Mouse (Mus musculus) retina, postnatal 7 days (tissue): ENCODE data around the gene Tmem222.

ENCODE experiments used
- DNase-seq: peaks from one replicate; pipeline ENCODE4 v3.0.0-alpha.2; 2012; ENCODE audit warnings: low read depth, low spot score

Gene Tmem222

DNA sequence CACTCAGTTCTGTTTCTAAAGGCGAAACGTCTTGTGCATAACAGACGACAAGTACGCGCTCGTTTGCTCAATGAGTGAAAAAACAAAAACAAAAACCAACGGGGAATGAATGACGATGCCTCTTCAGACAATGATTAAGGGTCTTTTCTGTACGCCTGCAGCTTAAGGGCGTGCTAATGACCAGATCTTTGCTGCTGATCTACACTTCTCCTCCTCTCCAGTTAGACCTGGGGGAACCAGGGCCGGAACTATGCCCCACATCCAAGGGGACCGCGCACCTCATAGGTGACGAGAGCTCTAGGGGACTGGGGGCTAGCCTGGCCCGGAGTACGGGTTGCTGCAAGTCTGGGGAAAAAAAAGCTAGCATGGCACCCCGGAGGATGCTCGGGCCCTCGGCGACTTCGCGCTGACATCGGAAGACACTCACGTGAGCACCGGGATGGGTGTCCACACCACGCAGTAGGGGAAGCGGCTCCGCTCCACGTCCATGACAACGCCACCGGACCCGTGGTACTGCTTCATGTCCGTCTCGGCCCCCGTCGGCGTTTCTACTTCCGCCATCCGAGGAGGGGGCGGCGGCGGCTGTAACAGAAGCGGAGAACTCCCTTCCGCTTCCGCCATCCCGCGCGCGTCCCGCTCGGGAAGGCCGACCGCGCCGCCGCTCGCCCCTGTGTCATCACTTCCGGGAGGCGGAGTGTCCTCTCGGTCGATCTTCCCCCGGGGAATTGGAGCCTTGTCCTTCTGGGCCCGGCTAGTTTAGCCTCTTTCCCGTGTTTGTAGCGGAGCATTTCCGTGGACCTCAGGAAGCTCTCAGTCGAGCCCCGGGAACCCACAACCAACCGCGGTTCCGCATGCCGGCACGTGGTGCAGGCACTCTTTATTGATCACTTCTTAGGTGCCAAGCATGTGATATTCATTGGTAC is at the start of gene Tmem222:
TSS of gene Tmem222 (minus strand) at position 689 of the 923 bp plus-strand sequence.
- peak; percentile 93 for DNase-seq

DNA sequence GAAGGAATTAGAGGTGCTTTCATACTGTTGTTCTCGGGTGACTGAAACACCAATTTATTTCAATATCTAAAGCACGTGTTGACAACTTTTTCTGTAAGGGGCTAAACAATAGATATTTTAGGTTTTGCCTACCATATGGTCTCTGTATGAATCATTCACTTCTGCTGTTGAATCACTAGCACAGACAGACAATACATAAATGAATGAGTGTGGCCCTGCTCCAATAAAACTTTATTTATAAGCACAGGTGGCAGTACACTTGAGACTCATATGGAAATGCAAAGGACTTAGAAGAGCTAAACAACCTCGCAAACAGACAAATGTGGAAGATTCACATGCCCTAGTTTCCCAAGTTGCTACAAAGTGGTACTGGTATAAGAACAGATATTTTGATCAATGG is 42.1 kb upstream of the Tmem222 start:
- DNase-seq = no peak

DNA sequence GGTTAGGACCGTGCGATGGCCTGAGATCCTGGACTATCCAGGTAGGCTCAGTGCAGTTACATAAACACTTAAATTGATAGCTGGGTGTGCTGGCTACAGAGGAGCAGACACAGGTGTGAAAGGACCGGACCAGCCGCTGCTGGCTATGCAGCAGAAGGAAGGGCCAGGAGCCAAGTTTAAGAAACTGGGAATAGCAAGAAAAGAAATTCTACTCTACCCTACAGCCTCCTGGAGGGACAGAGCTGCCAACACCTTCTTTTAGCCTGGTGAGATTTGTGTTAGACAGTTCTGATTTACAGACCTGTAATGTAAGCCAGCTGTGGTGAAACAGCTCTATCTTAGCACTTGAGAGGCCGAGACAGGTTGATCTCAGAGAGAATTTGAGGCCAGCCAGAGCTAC is 38.4 kb upstream of the Tmem222 start:
- no peak for DNase-seq

DNA sequence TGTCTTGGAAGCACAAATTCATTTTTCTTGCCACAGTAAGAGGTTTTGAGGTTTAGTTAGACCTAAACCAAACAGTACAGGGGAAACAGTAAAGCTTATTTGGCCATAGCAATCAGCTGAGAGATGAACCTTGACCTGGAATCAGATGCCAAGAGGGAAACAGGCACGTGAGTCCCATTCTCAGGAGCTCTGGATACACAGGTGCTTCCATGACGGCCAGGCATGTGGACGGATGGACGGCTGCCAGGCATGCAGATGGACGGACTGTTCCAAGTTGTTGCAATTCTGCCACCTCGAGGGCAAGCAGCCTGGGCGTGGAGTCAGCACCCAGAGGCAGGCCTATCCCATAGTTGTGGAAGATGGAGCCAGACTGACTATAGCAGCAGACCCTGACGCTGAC is 37.3 kb upstream of the Tmem222 start:
- no peak for DNase-seq

DNA sequence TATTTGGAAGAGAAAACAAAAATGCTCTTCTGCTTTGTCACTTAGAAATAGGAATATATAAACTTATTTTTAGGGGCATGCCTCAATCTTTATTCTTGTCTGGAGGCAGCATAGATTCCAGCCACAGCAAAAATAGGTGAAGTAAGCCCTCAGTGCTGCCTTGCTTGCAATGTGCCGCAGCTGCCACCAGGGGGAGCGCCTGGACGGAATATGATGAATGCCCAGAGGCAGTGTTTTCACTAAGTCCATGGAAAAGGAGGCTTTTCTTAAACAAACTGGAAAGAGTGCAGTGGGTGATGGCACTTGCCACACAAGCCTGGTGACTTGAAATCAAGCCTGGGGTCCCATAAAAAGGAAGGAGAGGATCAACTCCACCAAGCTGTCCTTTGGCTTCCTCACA is 32.4 kb upstream of the Tmem222 start:
- peak; percentile 67 for DNase-seq

DNA sequence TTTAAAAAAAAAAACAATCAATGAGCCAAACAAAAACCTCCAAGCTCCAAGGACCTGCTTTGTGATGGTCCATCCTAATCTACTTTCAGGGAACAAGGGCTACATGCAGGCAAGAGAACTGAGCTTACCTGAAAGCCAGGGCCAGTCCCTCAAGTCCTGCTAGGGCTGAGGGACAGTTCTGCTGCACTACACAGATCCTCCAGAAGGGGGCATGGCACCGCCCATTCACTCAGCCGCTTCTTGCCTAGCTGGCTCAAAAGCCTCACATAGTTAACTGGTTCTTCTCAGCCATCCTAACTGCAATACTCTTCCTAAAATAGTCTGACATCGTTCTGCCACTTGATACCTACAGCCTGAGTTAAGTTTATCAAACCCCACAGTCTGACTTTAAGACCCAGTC is 29.7 kb upstream of the Tmem222 start:
- no peak for DNase-seq

DNA sequence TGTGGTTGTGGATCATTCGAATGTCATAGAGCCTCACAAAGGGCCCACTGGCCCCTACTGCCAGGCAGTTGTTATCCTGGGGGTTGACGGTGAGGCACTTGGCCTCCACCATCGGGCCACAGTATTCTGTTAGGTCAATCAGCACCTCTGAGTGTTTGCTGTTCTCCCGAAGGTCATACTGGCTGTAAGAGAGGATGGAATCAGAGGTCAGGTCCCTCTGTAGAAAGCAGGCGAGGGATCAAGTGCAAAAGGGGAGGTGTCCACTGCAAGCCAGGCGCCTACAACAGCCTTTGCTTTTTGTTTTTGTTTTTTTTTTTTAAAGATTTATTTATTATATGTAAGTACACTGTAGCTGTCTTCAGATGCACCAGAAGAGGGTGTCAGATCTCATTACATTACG is 28.2 kb upstream of the Tmem222 start:
- DNase-seq = no peak

DNA sequence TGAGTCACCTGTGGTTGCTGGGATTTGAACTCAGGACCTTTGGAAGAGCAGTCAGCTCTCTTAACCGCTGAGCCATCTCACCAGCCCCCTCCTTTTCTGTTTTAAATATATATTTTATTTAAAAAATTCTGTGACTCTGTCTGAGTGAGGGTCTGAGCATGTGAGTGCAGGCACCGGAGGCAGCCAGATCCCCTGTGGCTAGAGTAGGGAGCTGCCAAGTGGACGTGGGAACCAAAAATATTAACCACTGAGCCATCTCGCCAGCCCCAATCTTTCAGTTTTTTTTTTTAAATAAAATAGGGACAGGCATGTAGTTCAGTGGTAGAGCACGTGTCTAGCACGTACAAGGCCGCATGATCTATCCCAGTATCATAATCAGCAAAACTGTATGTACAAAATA is 27.2 kb upstream of the Tmem222 start:
- DNase-seq = no peak

DNA sequence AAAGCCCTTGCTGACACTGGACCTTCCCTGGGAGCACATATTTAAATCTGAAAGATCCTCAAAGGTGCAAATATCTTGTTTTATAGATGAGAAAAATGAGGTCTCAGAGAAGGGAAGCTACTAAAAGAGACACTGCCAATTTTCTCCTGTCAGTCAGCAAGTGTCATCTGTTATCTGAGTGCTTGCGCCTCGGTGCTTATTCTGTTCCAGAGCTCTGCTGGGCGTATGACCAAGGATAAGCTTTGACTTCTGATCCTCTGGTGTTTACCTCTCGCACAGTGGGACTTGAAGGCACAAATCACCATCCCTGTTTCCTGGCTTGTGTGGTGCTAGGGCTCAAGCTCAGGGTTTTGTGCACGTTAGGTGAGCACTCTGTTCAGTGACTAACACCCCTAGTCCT is 25.1 kb upstream of the Tmem222 start:
- DNase-seq = no peak

DNA sequence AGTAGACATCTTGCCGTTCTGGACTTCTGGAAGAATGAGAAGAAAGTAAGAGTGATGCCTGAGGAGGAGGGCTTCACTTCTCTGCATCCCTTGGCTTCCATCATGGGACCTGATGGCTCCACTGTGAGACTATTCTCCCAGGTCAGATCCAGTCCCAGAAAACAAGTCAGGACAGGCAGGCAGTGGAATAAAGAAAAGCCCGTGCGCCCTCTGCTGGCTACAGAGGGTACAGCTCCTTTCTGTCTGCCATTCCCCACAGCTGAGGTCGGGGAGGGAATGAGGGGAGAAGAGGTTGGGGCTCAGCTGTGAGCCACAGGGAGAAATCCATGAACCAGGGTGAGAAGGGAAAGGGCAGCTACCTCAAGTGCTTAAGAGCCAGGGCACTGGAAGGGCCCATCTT is 24.2 kb upstream of the Tmem222 start:
- DNase-seq = peak; percentile 60

DNA sequence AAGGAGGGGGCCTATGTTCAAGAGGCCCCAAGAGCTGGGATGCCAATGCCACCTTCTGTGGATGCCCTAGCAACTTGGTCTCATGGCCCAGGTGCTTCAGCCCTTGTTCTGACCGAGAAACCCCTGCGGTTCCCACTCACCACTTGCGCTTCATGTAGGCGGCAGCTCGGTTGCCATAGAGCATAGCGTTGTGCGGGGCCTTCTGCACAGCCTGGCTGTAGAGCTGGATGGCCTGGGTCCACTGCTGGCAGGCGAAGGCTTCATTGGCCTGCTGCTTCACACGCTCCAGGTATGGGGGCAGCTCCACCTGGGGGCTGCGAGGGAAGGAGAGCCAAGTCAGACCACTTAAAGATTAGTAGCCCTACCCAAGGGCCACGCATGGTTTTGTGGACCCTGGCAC is 22.8 kb upstream of the Tmem222 start:
- DNase-seq = no peak

DNA sequence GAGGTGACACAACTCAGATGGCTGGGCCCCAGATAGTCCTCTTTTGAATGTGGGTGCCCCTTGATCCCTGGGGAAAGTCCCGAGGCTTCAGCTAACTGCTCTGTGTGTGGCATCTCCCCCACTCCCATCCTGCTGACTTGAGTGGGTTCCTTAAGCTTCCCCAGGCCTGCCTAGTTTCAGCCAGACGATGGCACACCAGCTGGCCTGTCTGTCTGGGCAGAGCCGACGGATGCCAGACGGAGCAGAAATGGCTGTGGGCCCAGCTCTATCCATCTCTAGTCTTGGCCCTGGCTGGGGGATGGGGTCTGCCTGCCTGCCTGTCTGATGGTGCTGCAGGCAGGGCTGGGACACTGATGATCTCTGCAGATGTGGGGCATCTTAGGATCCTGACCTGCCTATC is 22.1 kb upstream of the Tmem222 start:
- no peak for DNase-seq

DNA sequence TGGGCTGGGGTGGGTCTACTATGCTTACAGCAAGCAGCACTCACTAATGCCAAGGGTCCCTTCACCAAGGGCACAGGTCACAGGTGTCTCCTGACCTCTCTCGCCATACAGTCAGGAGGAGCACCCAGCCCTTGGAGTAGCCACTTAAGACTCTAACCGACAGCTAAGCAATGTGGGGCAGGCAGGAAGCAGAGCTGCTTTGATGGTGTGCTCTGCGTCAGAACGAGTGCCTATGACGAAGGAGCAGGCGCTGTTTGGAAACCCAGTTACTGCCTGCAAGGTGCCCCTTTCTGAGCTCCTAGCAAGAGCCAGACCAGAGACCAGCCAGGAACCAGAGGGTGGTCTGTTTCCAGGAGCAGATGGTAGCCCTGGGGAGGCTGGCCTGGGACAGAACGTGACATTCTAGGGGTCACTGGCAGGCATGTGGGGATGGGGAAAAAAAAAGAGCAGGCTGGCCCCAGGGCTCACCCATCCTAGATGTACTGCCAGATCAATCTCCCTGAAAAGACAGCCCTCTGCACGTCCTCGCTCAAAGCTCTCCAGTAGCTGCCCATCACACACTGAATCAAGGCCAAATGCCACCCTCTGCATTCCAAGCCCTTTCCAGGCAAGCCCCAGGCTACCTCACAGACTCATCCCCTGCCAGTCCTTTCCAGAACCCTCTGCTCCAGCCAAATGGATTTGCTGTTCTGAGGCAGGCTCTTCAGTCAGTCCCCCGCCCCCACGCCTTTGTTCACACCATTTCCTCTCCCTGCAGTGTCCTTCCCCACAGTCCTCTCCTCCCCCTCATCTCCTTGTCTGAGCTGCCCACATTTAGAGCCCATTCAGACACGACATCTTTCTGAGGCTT is 21.1 kb upstream of the Tmem222 start:
- DNase-seq = no peak

DNA sequence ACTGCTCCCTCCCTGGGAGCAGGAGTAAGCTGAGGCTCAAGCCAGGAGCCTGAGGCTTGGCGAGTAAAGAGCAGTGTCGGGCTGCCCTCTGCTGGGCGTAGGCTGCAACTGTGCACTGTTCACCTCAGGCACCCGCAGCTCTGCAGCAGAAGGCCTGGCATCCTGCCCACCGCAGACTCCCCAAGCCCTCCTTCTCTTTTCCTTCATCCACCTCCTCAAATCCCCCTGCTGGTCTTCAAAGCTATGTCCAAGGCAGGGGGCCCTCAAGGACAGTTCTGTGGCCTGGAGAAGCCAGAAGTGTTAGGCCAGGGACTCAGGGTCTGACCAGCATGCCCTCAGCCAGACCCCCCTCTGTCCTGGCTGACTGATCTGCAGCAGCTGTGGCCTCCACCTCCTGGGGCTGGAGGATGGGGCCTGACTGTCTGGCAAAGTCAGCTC is 20.2 kb upstream of the Tmem222 start:
- DNase-seq = peak; percentile 79

DNA sequence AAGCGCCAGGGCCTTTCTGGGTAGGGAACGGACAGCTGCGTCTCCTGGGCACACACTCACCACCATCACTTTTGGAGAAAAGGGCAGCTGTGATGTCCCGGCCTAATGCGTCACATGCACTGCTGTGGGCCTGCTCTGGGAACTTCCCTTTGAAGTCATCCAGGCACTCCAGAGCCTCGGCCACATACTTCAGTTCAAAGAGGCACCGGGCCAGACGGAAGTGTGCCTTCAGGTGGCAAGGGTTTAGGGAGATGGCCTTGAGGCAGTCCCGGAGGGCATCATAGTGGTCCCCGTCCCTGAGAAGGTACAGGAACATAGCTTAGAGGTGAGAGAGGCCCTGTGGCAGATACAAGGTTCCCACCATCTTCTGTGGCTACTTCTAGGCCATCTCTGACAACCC is 19.8 kb upstream of the Tmem222 start:
- DNase-seq = no peak

DNA sequence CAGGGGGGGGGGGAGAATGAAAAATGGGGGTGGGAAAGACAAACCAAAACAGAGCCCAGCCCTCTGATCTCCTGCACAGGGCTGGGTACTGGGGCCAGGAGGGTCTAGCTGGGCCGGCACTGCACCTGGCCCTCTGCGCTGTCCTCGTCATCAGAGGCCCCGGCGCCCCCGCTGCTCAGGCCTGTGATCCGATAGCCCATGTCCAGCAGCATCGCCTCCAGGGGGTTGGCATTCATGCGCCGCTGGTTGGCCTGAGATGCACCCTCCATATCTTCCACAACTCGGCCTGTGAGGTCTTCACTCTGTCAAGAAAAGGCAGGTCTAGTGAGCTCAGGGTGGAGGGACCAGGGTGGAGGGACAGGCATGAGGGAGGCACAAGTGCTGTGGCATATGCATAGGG is 16.5 kb upstream of the Tmem222 start:
- no peak for DNase-seq

DNA sequence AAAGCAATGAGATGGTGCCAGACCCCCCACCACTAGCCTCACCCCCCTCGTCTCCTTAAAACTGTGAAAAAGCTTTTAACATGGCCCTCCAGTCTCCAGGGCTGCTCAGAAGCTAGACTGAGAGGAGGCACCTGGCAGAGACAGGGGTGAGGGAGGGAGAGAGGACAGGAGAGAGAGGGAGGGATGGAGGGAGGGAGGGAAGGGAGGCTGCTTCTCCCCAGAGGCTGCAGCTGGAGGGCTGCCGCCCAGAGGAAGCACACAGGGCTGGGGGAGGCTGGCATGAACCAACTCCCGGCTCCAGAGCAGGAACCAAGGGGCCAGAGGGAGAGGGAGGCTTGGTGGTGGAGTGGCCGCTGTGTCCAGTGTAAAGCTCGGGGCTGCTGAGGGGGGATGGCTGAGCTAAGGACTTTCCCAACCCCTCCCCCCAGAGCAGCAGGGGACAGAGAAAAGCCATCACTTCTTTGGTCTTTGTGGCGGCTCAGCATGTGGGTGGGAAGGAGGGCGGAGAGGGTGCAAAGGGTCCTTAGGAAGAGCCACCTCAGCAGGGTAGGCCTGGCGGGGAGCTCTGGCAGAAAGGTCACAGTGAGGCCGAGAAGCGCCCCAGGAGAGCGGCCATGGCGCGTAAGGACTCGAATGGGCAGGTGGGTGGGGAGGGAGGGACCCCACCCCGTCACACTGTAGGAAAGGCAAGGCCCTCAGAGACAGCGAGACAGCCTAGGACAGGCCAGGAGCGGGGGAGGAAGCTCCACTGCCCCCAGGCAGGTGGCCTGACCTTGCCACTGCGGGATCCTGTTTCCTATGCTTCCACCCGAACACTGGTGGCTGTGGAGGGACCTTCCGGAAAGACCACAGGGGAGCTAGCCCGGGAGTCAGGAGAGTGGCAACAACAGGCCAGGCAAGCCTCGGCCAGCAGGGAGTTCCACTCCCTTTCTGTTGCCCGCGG is 15.6 kb upstream of the Tmem222 start:
- DNase-seq = no peak

DNA sequence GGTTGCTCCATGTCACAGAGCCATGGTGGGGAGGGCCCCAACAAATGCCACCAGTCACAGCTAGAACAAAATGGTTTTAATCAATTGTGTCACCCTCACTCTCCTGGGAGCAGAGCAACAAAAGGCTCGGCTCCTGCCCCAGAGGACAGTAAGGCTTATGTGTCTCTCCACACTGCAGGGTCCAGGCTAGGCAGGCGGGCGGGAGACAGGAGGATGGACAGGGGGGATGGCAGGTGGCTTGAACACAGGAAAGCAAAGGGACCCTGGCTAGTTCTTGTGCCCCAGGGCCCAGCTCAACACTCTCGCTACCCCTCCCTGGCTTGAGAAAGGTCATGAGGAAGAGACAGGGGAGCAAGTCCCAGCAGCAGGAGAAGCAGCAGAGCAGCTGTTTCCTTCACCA is 14.8 kb upstream of the Tmem222 start:
- no peak for DNase-seq

DNA sequence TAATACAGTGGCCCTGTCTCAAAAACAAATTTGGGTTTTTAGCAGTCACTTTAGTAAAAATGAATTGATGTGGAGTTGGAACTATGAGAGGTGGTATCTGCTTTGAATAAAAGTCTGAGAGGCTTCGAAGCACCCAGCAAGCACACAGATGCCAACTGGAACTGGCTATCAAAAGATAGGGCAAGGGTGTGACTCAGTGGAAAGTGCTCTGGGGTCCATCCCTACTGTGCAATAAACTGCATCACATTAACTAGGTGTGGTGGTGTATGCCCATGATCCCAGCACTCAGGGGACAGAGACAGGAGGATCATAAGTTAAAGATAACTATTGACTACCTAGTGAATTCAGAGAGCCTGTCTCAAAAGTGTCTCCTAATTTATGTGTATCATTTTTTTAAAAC is 13.7 kb upstream of the Tmem222 start:
- DNase-seq = no peak

DNA sequence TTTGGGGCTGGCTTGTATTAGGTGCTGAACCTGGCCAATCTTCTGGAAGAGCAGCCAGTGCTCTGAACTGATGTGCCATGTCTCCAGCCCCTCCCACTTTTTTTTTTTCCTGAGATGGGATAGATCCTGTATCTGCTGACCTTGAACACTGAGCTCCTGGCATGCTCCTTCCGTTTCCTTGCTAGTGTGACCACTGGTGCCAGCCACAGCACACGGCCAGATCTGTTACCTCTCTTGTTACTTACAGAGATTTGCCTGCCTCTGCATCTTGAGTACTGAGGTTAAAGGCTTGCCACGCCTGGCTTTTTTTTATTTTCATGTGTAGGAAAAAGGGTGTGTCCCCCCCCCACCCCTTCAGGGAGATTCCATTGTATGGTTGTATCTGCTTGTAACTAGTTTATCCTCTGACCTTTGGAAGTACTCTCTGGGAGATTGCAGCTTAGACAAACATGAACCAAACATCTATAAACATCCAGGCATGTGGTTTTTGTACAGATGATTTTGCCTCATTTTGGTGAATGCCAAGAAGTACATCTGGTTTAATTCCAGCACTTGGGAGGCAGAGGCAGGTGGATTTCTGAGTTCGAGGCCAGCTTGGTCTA is 9.0 kb upstream of the Tmem222 start:
- no peak for DNase-seq

DNA sequence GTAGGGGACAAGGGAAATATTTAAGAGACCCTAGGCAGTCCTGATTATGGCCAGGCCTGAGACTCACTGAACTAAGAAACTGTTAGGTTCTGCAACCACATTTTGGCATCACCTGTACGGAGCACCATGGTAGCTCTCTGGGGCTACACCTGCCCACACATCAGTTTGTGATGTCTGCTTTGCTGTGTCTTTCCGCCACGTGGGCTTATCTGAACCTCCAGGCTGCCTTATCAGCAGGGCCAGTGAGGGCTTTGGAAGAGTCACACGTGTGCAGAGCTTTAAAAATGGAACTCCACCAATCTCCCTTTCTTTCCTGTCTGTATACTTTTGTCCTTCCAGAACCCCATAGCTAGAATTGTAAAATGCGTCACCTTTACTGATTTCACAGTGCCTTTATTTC is 8.4 kb upstream of the Tmem222 start:
- DNase-seq = no peak
